Mouse (Mus musculus) heart, embryonic 16.5 days (tissue): ENCODE measurements at regions not wholly inside any gene's neighbourhood (a gene's known extent, or its start where the extent isn't known, plus 50 kb on each side); places are given as distances from the start of the nearest gene placed in this dataset.

ENCODE experiments used
- ATAC-seq: fragments of 200-750 bp; cut with Nextera tagmentation; replicated peaks from 2 replicates; pipeline ENCODE4 v1.8.0; 2017; ENCODE audit warnings: moderate number of reproducible peaks; ENCODE audit not compliant: insufficient read depth, low FRiP score; ENCODE audit errors: extremely low read depth
- H3K27ac ChIP-seq: fragments of 300-500 bp; sonication (generic); 2 replicates; pipeline ENCODE4 v1.5.1; 2014; ENCODE audit warnings: mild to moderate bottlenecking, low read length, control low read depth, moderate library complexity
- H3K27me3 ChIP-seq: fragments of 300-500 bp; sonication (generic); 2 replicates; pipeline ENCODE4 v1.6.1; 2014; ENCODE audit warnings: low read length, mixed read lengths; ENCODE audit not compliant: control insufficient read depth, insufficient read depth
- H3K36me3 ChIP-seq: fragments of 300-500 bp; sonication (generic); 2 replicates; pipeline ENCODE4 v1.6.1; 2014; ENCODE audit not compliant: control insufficient read depth, insufficient read depth
- H3K4me1 ChIP-seq: fragments of 300-500 bp; sonication (generic); 2 replicates; pipeline ENCODE4 v1.6.1; 2014; ENCODE audit warnings: low read length, mixed read lengths; ENCODE audit not compliant: control insufficient read depth, insufficient read depth
- H3K4me2 ChIP-seq: fragments of 300-500 bp; sonication (generic); 2 replicates; pipeline ENCODE4 v1.6.1; 2014; ENCODE audit warnings: low read depth, mild to moderate bottlenecking, control low read depth, low read length
- H3K4me3 ChIP-seq: fragments of 300-500 bp; sonication (generic); 2 replicates; pipeline ENCODE4 v1.5.1; 2014; ENCODE audit warnings: mild to moderate bottlenecking, control low read depth, low read length
- H3K9ac ChIP-seq: fragments of 300-500 bp; sonication (generic); 2 replicates; pipeline ENCODE4 v1.6.1; 2014; ENCODE audit warnings: low read length, control low read depth
- H3K9me3 ChIP-seq: fragments of 300-500 bp; sonication (generic); replicated peaks from 2 replicates; pipeline ENCODE4 v1.6.1; 2016; ENCODE audit warnings: low read length; ENCODE audit not compliant: control insufficient read depth
- whole genome bisulfite sequencing: fragments of 180-500 bp; shearing (Covaris S2); extraction: QIAGEN DNeasy Blood & Tissue Kit; methylation state at CpG from one replicate; pipeline ENCODE4 v1.1.7; 2014; 5-methylcytosine and 5-hydroxymethylcytosine counted together

DNA sequence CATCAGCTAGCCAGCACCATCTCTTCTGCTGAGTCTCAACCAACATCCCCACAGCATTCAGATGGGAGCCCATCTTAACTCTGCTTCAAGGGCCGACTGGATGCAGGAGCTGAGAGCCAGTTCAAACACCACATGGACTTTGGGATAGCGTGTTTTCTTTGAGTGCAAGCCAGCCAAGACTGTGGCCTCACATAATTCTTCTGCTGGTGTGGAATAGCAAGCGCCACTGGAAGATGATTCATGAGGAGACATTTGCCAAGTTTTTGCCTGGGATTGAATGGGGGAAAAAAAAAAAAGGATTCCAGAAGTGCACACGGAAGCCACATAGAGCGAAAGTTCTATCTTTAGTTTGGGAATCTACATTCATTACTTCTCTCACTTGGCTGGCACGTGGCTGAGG is 150.7 kb downstream of the Cd83 start:
- no peak overlapping the region for H3K9ac ChIP-seq
- H3K27me3 ChIP-seq = no peaks in the 10 kb centered on the region
- WGBS = 58% methylated on average over 6 of the region's 6 CpGs
- no peaks in the 10 kb centered on the region for H3K36me3 ChIP-seq
- H3K27ac ChIP-seq = no peak overlapping the region
- H3K4me1 ChIP-seq = peaks cover 3% of the 10 kb centered on the region
- no peaks in the 10 kb centered on the region for H3K9me3 ChIP-seq
- H3K4me3 ChIP-seq = no peak overlapping the region
- H3K4me2 ChIP-seq = no peak overlapping the region
- no peak for ATAC-seq

DNA sequence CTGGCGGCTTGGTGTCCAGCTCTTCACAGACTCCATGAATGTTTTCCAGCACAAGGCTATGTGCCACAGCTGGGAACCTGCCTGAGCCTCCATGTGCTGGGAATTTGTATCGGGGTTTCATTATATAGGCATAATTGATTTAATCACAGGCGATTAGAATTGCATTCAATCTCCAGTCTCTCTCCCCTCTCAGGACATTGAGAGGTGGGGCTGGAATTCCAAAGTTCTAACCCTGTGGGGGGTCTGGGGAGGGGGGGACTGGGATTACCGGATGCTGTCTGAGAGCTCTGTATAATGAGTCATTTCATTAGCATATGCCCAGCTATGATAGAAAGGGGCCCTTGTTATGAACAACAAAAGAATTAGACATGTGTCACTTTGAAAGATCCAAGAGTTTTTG is 151.9 kb downstream of the Cd83 start:
- Histone ChIP-seq H3K27ac (no peak overlapping the region), H3K9ac (no peak overlapping the region), H3K36me3 (no peaks in the 10 kb centered on the region), H3K4me1 (peaks cover 3% of the 10 kb centered on the region), H3K4me3 (no peak overlapping the region), H3K27me3 (no peaks in the 10 kb centered on the region), H3K4me2 (no peak overlapping the region), H3K9me3 (no peaks in the 10 kb centered on the region)
- no peak for ATAC-seq
- WGBS = 66% methylated on average over 4 of the region's 4 CpGs

DNA sequence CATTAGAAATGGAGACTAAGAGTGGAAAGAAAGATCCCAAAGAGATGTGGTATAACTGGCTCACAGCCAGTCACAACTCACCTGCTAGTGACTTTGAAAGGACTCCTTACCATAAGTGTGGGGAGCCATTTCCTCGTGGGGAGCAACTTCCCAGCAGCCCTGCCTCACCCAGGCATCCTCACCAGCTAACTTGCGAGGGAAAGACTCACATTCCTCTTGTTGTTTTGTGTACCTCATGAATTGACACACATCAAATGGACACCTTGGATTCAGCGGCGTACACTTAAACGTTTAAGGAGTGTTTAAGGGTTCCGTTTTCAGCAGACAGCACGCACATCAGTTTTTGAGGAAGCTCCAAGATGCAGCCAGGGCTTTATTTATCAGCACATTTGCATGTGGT is 154.0 kb downstream of the Cd83 start:
- Histone ChIP-seq H3K9me3 (no peaks in the 10 kb centered on the region), H3K4me3 (no peak overlapping the region), H3K4me1 (peaks cover 3% of the 10 kb centered on the region), H3K36me3 (no peaks in the 10 kb centered on the region), H3K27me3 (no peaks in the 10 kb centered on the region), H3K9ac (no peak overlapping the region), H3K4me2 (no peak overlapping the region), H3K27ac (no peak overlapping the region)
- no peak for ATAC-seq
- WGBS = 65% methylated on average over 7 of the region's 7 CpGs

- Histone ChIP-seq H3K4me2 (no peak overlapping the region), H3K36me3 (no peaks in the 10 kb centered on the region), H3K27ac (no peak overlapping the region), H3K9ac (no peak overlapping the region), H3K9me3 (no peaks in the 10 kb centered on the region), H3K4me3 (no peak overlapping the region), H3K27me3 (no peaks in the 10 kb centered on the region), H3K4me1 (peaks cover 3% of the 10 kb centered on the region)
- 41% methylated on average over 4 of the region's 4 CpGs for WGBS
- no peak for ATAC-seq
Measured at GRCm38 (mm10) chr13:43939375-43939774, 154.8 kb downstream of the Cd83 start.

DNA sequence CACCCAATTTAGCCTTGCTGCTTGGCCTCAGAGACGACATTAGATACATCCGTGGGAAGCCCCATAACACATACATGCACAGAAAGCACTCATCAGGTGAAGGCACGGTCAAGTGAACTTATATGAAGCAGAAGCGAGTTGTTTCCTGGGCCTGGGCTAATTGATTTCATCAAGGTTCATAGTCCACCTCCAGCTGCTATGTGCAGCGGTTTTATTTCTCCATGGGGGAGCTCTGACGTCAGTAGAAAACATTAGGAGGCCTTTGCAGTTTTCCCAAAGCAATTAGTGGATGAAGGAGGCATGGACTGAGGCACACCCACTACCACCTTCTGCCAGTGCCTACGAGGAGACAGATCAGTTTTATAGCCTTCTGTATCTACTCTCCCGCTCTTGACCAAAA is 157.2 kb downstream of the Cd83 start:
- Histone ChIP-seq H3K27ac (no peak overlapping the region), H3K36me3 (no peaks in the 10 kb centered on the region), H3K27me3 (no peaks in the 10 kb centered on the region), H3K4me2 (no peak overlapping the region), H3K9me3 (no peaks in the 10 kb centered on the region), H3K4me3 (no peak overlapping the region), H3K4me1 (no peaks in the 10 kb centered on the region), H3K9ac (no peak overlapping the region)
- WGBS = 76% methylated on average over 8 of the region's 8 CpGs
- no peak for ATAC-seq

DNA sequence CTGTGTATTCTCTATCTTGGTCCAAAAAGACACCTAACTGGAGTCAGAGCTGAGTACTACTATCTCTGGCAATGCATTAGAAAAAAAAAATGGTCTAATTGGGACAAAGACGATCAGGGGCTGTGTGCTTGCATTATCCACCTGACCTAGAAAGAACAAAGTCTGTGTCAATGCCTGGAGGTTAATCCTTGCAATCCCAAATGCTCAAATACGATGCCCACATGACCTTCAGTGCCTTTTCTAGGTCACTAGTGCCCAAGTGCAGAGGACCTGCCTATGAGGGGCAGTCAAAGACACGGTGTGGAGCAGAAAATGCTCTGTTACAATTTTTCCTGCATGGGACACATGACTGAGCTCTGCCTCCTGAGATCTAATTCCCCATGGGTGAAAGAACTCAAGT is 164.0 kb downstream of the Cd83 start:
- no peaks in the 10 kb centered on the region for H3K27me3 ChIP-seq
- H3K9ac ChIP-seq = no peak overlapping the region
- H3K4me1 ChIP-seq = no peaks in the 10 kb centered on the region
- no peaks in the 10 kb centered on the region for H3K36me3 ChIP-seq
- no peak overlapping the region for H3K4me2 ChIP-seq
- 79% methylated on average over 3 of the region's 3 CpGs for WGBS
- H3K9me3 ChIP-seq = no peaks in the 10 kb centered on the region
- no peak overlapping the region for H3K4me3 ChIP-seq
- ATAC-seq = no peak
- no peak overlapping the region for H3K27ac ChIP-seq

DNA sequence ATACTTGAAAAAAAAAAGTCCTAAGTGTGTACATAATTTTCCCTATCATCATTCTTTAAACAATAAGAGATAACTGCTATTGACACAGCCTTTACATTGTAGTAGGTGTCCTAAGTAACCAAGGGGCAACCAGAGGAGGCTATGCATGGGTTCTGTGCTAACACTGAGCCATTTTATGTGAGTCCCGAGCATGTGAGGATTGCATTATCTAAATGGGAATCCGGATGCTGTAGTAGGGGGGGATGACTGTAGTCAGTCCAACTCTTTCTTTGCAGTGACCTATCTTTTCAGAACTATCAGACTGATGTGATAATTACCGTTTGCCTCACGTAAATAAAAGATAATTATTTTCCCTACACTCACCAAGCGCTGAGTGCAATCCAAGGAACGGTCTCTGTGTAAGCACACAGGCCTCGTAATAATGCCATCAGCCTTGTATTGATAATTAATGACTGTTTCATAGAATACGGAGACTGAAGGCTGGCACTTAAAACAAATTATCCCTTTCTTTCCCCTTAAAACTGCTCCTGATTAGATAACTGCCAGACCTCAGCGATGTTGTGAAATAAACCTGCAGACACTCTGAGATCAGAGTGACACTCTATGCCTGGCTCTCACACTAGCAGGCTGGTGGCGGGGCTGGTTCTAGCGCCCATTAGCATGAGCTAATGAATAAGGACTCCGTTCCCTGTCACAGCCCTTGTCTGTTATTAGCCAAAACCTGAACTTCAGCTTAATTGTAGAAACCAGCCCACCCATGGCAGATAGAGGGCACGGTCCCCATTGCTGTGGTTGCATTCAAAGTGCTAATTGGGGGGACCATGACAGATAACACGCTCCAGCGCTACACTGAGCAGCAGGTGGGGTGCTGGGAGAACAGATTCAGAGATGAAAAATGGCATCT is 165.4 kb downstream of the Cd83 start:
- H3K9ac ChIP-seq = no peak overlapping the region
- H3K4me3 ChIP-seq = no peak overlapping the region
- 52% methylated on average over 15 of the region's 15 CpGs for WGBS
- no peak overlapping the region for H3K27ac ChIP-seq
- no peaks in the 10 kb centered on the region for H3K9me3 ChIP-seq
- H3K4me1 ChIP-seq = no peaks in the 10 kb centered on the region
- H3K27me3 ChIP-seq = no peaks in the 10 kb centered on the region
- no peak overlapping the region for H3K4me2 ChIP-seq
- H3K36me3 ChIP-seq = no peaks in the 10 kb centered on the region
- no peak for ATAC-seq

DNA sequence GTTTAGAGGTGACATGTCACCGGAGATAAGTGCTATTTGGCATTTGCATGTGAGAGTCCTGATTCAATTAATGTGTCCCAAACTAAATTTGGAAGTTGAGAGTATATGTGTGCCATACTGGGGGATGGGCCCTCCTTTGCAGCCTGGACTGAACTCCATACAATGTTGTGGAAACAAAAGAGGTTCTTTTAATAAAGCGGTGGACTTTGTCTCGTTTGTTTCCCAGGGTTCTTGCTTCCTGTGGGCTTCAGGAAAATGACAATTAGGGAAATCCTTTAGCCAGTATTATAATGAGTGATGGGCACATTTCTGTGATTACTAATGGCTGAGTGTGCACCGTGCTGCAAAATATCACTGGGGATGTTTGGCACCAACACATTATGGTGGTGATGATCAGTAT is 167.9 kb downstream of the Cd83 start:
- H3K9ac ChIP-seq = no peak overlapping the region
- H3K27me3 ChIP-seq = no peaks in the 10 kb centered on the region
- no peaks in the 10 kb centered on the region for H3K36me3 ChIP-seq
- H3K9me3 ChIP-seq = no peaks in the 10 kb centered on the region
- no peak for ATAC-seq
- no peak overlapping the region for H3K4me3 ChIP-seq
- no peak overlapping the region for H3K4me2 ChIP-seq
- no peaks in the 10 kb centered on the region for H3K4me1 ChIP-seq
- H3K27ac ChIP-seq = no peak overlapping the region
- 61% methylated on average over 4 of the region's 4 CpGs for WGBS

GRCm38 (mm10) chr13:43952972-43953592 is 168.5 kb downstream of the Cd83 start:
- 87% methylated on average over 5 of the region's 5 CpGs for whole genome bisulfite sequencing
- Histone ChIP-seq H3K27ac (no peak overlapping the region), H3K4me1 (no peaks in the 10 kb centered on the region), H3K27me3 (no peaks in the 10 kb centered on the region; the same call in 1 of the 2 replicates), H3K4me3 (no peak overlapping the region), H3K9ac (no peak overlapping the region), H3K9me3 (no peaks in the 10 kb centered on the region), H3K36me3 (no peaks in the 10 kb centered on the region), H3K4me2 (no peak overlapping the region)
- ATAC-seq = no peak
